Mouse (Mus musculus): Measurements from ENCODE around the gene Cdc42ep2. TPM values are rescaled to one million over a fixed set of nuclear protein-coding genes. Genes with fewer than 3 reads are reported as not detected.

Cdc42ep2 gene
- total and polyA plus RNA-seq, 3 experiments, result 0.13 to 0.25 (median 0.20) TPM

DNA sequence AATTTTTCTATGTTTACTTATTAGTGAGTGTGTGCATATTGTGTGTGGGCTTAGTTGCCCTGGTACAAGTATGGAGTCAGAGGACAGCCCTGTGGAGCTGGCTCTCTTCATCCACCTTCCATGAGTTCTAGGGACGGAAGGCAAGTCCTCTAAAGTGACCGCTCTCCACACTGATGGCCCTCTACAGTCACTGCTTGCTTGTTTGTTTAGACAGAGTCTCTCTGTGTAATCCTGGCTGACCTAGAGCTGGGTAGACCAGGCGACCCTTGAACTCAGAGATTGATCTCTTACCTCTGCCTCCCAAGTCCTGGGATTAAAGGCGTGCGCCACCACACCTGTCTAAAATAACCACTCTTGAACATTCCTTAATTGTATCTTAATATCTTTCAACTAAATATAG lies 32.8 kb upstream of the Cdc42ep2 start:
- Histone ChIP-seq H3K27ac (ENCODE audit: insufficient read depth, low read depth) (no peak overlapping the region), H3K4me1 (ENCODE audit: control insufficient read depth in 1 of 2, insufficient read depth in 2 of 2) (peaks cover 0 to 21% of the 10 kb centered on the region in 2 experiments; a peak in 2 of 4 replicates), H3K9me3 (replicated peaks; ENCODE audit: low read length) (no peaks in the 10 kb centered on the region), H3K36me3 (replicated peaks in 1 of 2; ENCODE audit: control insufficient read depth in 1 of 2, insufficient read depth in 1 of 2, low read length in 1 of 2) (peaks cover 64 to 86% of the 10 kb centered on the region in 2 experiments), H3K79me2 (replicated peaks; ENCODE audit: control insufficient read depth, extremely low read depth, insufficient read depth, poor library complexity, severe bottlenecking) (peaks cover 19% of the 10 kb centered on the region), H3K9ac (ENCODE audit: insufficient read depth, low read depth) (no peak overlapping the region), H3K27me3 (replicated peaks) (no peaks in the 10 kb centered on the region), H3K4me2 (ENCODE audit: insufficient read depth, low read depth, poor library complexity, severe bottlenecking) (no peak overlapping the region), H3K4me3 (replicated peaks in 1 of 3; ENCODE audit: low read depth in 2 of 3, low read length in 2 of 3, poor library complexity in 1 of 3) (no peak overlapping the region)
- dilution Hi-C loops (cut with MboI; ENCODE audit: extremely low pct_ligation_motif_present, extremely low pct_unique_long_range_greater_than_20kb, low sequenced_read_pairs), result no loop called here
- in situ Hi-C loops (cut with MboI; ENCODE audit: low pct_ligation_motif_present, low pct_unique_long_range_greater_than_20kb, low sequenced_read_pairs), result no loop called here
- no peak for DNase-seq (ENCODE audit: extremely low read depth)
- TF ChIP-seq NRF1 (IDR thresholded peaks at IDR 0.05; ENCODE audit: low read depth, low read length) (no peak), BHLHE40 (IDR thresholded peaks at IDR 0.05; ENCODE audit: low read depth, low read length) (no peak)

DNA sequence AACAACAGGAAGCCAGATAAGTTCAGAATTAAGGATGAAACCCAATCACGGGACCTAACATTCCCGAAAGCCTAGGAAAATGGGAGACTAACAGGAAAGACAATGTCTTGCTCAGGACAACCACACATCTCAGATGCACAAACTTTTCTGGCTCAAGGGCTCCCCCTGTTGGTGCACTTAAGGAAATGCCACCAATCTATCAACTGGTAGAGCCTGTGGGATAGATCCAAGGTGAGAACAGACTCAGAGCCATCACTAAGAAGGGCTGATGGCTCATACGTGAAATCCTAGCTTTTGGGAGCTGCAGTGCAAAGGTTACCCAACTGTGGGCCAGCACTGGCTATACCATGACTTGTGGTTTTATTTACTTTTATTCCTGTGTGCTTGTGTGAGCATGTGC lies 32.1 kb upstream of the Cdc42ep2 start:
- H3K4me2 ChIP-seq (ENCODE audit: insufficient read depth, low read depth, poor library complexity, severe bottlenecking), result no peak overlapping the region
- no peaks in the 10 kb centered on the region for H3K27me3 ChIP-seq (replicated peaks)
- dilution Hi-C loops (cut with MboI; ENCODE audit: extremely low pct_ligation_motif_present, extremely low pct_unique_long_range_greater_than_20kb, low sequenced_read_pairs), result no loop called here
- peaks cover 0 to 17% of the 10 kb centered on the region in 2 experiments; a peak in 2 of 4 replicates for H3K4me1 ChIP-seq (ENCODE audit: control insufficient read depth in 1 of 2, insufficient read depth in 2 of 2)
- H3K9ac ChIP-seq (ENCODE audit: insufficient read depth, low read depth), result no peak overlapping the region
- in situ Hi-C loops (cut with MboI; ENCODE audit: low pct_ligation_motif_present, low pct_unique_long_range_greater_than_20kb, low sequenced_read_pairs), result no loop called here
- H3K36me3 ChIP-seq (replicated peaks in 1 of 2; ENCODE audit: control insufficient read depth in 1 of 2, insufficient read depth in 1 of 2, low read length in 1 of 2), result peaks cover 71 to 91% of the 10 kb centered on the region in 2 experiments
- H3K79me2 ChIP-seq (replicated peaks; ENCODE audit: control insufficient read depth, extremely low read depth, insufficient read depth, poor library complexity, severe bottlenecking), result peaks cover 13% of the 10 kb centered on the region
- no peak overlapping the region for H3K27ac ChIP-seq (ENCODE audit: insufficient read depth, low read depth)
- H3K9me3 ChIP-seq (replicated peaks; ENCODE audit: low read length), result no peaks in the 10 kb centered on the region
- no peak overlapping the region for H3K4me3 ChIP-seq (replicated peaks in 1 of 3; ENCODE audit: low read depth in 2 of 3, low read length in 2 of 3, poor library complexity in 1 of 3)
- peak; percentile 82 for DNase-seq (ENCODE audit: extremely low read depth)
- TF ChIP-seq MAX (IDR thresholded peaks at IDR 0.05; ENCODE audit: low read length), result 0 out of 2 replicates have a peak, but pooled peaks have one; percentile 17
- no peak for TF ChIP-seq ELF1 (IDR thresholded peaks at IDR 0.05; ENCODE audit: low read depth, low read length)
- TF ChIP-seq USF1 (IDR thresholded peaks at IDR 0.05; ENCODE audit: low read depth, low read length), result no peak
- no peak for TF ChIP-seq JUND (conservative IDR thresholded peaks at IDR 0.05; ENCODE audit: low read depth, low read length)
- TF ChIP-seq NELFE (IDR thresholded peaks at IDR 0.05; ENCODE audit: low read depth, low read length), result no peak
- TF ChIP-seq POLR2A (IDR thresholded peaks at IDR 0.05; ENCODE audit: low read depth, low read length), result 0 out of 2 replicates have a peak, but pooled peaks have one; percentile 14
- TF ChIP-seq CTCF (conservative IDR thresholded peaks at IDR 0.05 in 1 of 2, IDR thresholded peaks at IDR 0.05 in 1 of 2; ENCODE audit: low read depth in 2 of 2, low read length in 2 of 2), result peak; percentile 85 to 89
- TF ChIP-seq RAD21 (IDR thresholded peaks at IDR 0.05; ENCODE audit: low read depth, low read length), result peak; percentile 82
- TF ChIP-seq MXI1 (IDR thresholded peaks at IDR 0.05; ENCODE audit: low read depth, low read length), result 0 out of 2 replicates have a peak, but pooled peaks have one; percentile 29
- no peak for TF ChIP-seq UBTF (IDR thresholded peaks at IDR 0.05; ENCODE audit: low read depth, low read length)
- TF ChIP-seq SMC3 (IDR thresholded peaks at IDR 0.05; ENCODE audit: low read depth, low read length), result peak; percentile 83
- no peak for TF ChIP-seq ZNF384 (IDR thresholded peaks at IDR 0.05; ENCODE audit: low read depth, low read length)
